Mouse (Mus musculus) liver, embryonic 11.5 days (tissue): ENCODE measurements around the gene Pole2. TPM values are rescaled to one million over a fixed set of nuclear protein-coding genes. Genes with fewer than 3 reads are reported as not detected.
A peak's percentile ranks its signal among the peaks of the same experiment; 100 is the strongest.

Source experiments
- ATAC-seq: fragments of 200-750 bp; cut with Nextera tagmentation; replicated peaks from 2 replicates; pipeline ENCODE4 v1.8.0; 2017; ENCODE audit warnings: moderate number of reproducible peaks, mild to moderate bottlenecking, moderate TSS enrichment, moderate library complexity; ENCODE audit not compliant: low FRiP score
- DNase-seq: peaks from one replicate; pipeline ENCODE4 v3.0.0-alpha.2; 2017; ENCODE audit warnings: low spot score
- H3K27ac ChIP-seq: fragments of 300-500 bp; sonication (generic); 2 replicates; pipeline ENCODE4 v1.5.1; 2014; ENCODE audit warnings: mild to moderate bottlenecking, low read depth, low read length, control low read depth
- H3K27me3 ChIP-seq: fragments of 300-500 bp; sonication (generic); replicated peaks from 2 replicates; pipeline ENCODE4 v1.6.1; 2014; ENCODE audit warnings: low read length, mixed read lengths; ENCODE audit not compliant: control insufficient read depth, insufficient read depth
- H3K36me3 ChIP-seq: fragments of 300-500 bp; sonication (generic); 2 replicates; pipeline ENCODE4 v1.6.1; 2014; ENCODE audit warnings: mild to moderate bottlenecking, low read length, moderate library complexity, mixed read lengths; ENCODE audit not compliant: control insufficient read depth, insufficient read depth
- H3K4me1 ChIP-seq: fragments of 300-500 bp; sonication (generic); replicated peaks from 2 replicates; pipeline ENCODE4 v1.6.1; 2014; ENCODE audit warnings: low read length, mixed read lengths; ENCODE audit not compliant: control insufficient read depth, insufficient read depth
- H3K4me2 ChIP-seq: fragments of 300-500 bp; sonication (generic); 2 replicates; pipeline ENCODE4 v1.6.1; 2014; ENCODE audit warnings: mild to moderate bottlenecking, control low read depth, moderate library complexity
- H3K4me3 ChIP-seq: fragments of 300-500 bp; sonication (generic); 2 replicates; pipeline ENCODE4 v1.5.1; 2014; ENCODE audit warnings: low read depth, low read length, control low read depth
- H3K9ac ChIP-seq: fragments of 300-500 bp; sonication (generic); 2 replicates; pipeline ENCODE4 v1.6.1; 2014; ENCODE audit warnings: low read depth, low read length, control low read depth
- H3K9me3 ChIP-seq: fragments of 300-500 bp; sonication (generic); 2 replicates; pipeline ENCODE4 v1.6.1; 2016; ENCODE audit warnings: low read length, inconsistent platforms, mixed read lengths; ENCODE audit not compliant: control insufficient read depth
- WGBS: fragments of 180-500 bp; shearing (Covaris S2); extraction: QIAGEN DNeasy Blood & Tissue Kit; methylation state at CpG from one replicate; pipeline ENCODE4 v1.1.7; 2014; 5-methylcytosine and 5-hydroxymethylcytosine counted together
- polyA plus RNA-seq: library from polyadenylated mRNA; unstranded; fragments of >200 nt; fragmentation: Nextera tagmentation; extraction: Ambion mirVana; gene quantifications from 2 replicates; pipeline ENCODE4 v1.2.1, GENCODE M21; 2014

The Pole2 gene
- polyA plus RNA-seq, 1 experiment from 2014 or later: 42.5 TPM

DNA sequence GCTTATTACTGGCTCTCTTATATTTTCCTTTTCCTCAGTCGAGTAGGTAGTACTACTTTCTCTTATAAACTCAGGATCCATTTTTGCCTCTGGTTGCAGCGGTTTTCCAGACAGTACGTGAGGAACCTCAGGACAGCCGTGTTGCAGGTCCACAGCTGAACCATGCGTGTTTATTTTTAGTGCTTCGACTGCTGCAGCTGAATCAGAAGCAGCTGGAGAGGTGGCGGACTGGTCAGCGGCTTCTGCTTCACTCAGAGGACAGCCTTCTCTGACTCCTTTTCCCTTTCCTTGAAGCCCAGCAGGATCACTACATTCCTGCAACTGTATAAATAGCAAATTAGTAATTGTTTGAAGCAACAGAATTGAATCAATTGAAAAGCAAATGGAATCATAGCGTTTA is 37.9 kb downstream of the Pole2 start:
- Histone ChIP-seq H3K9me3 (no peaks in the 10 kb centered on the region), H3K9ac (no peak overlapping the region), H3K36me3 (peaks cover 15% of the 10 kb centered on the region), H3K27me3 (no peaks in the 10 kb centered on the region), H3K4me2 (no peak overlapping the region), H3K4me1 (peaks cover 14% of the 10 kb centered on the region), H3K4me3 (no peak overlapping the region), H3K27ac (no peak overlapping the region)
- no peak for ATAC-seq
- WGBS: 91% methylated on average over 9 of the region's 9 CpGs
- no peak for DNase-seq

GRCm38 (mm10) chr12:69186811-69187471 is 41.1 kb downstream of the Pole2 start:
- H3K36me3 ChIP-seq: peaks cover 15% of the 10 kb centered on the region
- WGBS: 63% methylated on average over 5 of the region's 5 CpGs
- H3K4me2 ChIP-seq: peak overlapping the region; percentile 41
- no peak overlapping the region for H3K9ac ChIP-seq
- no peak overlapping the region for H3K27ac ChIP-seq
- H3K4me1 ChIP-seq: peaks cover 12% of the 10 kb centered on the region
- H3K27me3 ChIP-seq: no peaks in the 10 kb centered on the region
- DNase-seq (no peak), ATAC-seq (no peak)
- no peak overlapping the region; the same call in 1 of the 2 replicates for H3K4me3 ChIP-seq
- H3K9me3 ChIP-seq: no peaks in the 10 kb centered on the region

DNA sequence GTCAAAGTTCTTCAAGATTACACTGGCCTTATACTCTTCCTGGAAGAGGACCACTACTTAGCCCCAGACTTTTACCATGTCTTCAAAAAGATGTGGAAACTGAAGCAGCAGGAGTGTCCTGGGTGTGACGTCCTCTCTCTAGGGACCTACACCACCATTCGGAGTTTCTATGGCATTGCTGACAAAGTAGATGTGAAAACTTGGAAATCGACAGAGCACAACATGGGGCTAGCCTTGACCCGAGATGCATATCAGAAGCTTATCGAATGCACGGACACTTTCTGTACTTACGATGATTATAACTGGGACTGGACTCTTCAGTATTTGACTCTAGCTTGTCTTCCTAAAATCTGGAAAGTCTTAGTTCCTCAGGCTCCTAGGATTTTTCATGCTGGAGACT is 42.6 kb downstream of the Pole2 start:
- WGBS: 52% methylated on average over 7 of the region's 7 CpGs
- peak overlapping the region; percentile 89; the same call in 1 of the 2 replicates for H3K27ac ChIP-seq
- ATAC-seq (no peak), DNase-seq (no peak)
- peaks cover 12% of the 10 kb centered on the region for H3K4me1 ChIP-seq
- no peaks in the 10 kb centered on the region for H3K9me3 ChIP-seq
- H3K36me3 ChIP-seq: peaks cover 20% of the 10 kb centered on the region; the same call in 1 of the 2 replicates
- peak overlapping the region; percentile 98 for H3K4me2 ChIP-seq
- H3K9ac ChIP-seq: peak overlapping the region; percentile 91
- H3K4me3 ChIP-seq: peak overlapping the region; percentile 94
- H3K27me3 ChIP-seq: no peaks in the 10 kb centered on the region

- DNase-seq (no peak), ATAC-seq (peak; percentile 52)
- Histone ChIP-seq H3K4me3 (peak overlapping the region; percentile 94), H3K4me2 (peak overlapping the region; percentile 98), H3K9me3 (no peaks in the 10 kb centered on the region), H3K27ac (peak overlapping the region; percentile 89), H3K9ac (peak overlapping the region; percentile 91), H3K4me1 (peaks cover 12% of the 10 kb centered on the region), H3K27me3 (no peaks in the 10 kb centered on the region), H3K36me3 (peaks cover 17% of the 10 kb centered on the region; the same call in 1 of the 2 replicates)
- WGBS: 2% methylated on average over 80 of the region's 86 CpGs
Observed at GRCm38 (mm10) chr12:69184342-69185295, 43.4 kb downstream of the Pole2 start.

GRCm38 (mm10) chr12:69183583-69184308 is 44.2 kb downstream of the Pole2 start, which contains the start of the genes Rpl36al and Mgat2:
Gene Rpl36al, minus strand, starts transcription at chr12:69184083.
Gene Mgat2, plus strand, starts transcription at chr12:69184157.
- DNase-seq: peak; percentile 95
- Histone ChIP-seq H3K4me2 (peak within 1 kb of the TSS; percentile 98), H3K27ac (peak within 1 kb of the TSS; percentile 89), H3K9ac (peak within 1 kb of the TSS; percentile 91), H3K4me3 (peak within 1 kb of the TSS; percentile 94), H3K9me3 (no peaks in the 10 kb centered on the region), H3K36me3 (peaks cover 14% of the 10 kb centered on the region; the same call in 1 of the 2 replicates), H3K27me3 (no peaks in the 10 kb centered on the region), H3K4me1 (peaks cover 12% of the 10 kb centered on the region)
- under 1% methylated on average over 83 of the region's 84 CpGs for WGBS
- peak; percentile 97 for ATAC-seq

- Histone ChIP-seq H3K4me2 (no peak overlapping the region), H3K9ac (no peak overlapping the region), H3K27ac (no peak overlapping the region), H3K9me3 (no peaks in the 10 kb centered on the region), H3K4me3 (no peak overlapping the region), H3K36me3 (peaks cover 12% of the 10 kb centered on the region; the same call in 1 of the 2 replicates), H3K4me1 (peaks cover 7% of the 10 kb centered on the region; the same call in 1 of the 2 replicates), H3K27me3 (no peaks in the 10 kb centered on the region)
- WGBS: 80% methylated on average over 4 of the region's 4 CpGs
- no peak for DNase-seq
- ATAC-seq: no peak
Observed at GRCm38 (mm10) chr12:69181800-69182199, 46.2 kb downstream of the Pole2 start.

DNA sequence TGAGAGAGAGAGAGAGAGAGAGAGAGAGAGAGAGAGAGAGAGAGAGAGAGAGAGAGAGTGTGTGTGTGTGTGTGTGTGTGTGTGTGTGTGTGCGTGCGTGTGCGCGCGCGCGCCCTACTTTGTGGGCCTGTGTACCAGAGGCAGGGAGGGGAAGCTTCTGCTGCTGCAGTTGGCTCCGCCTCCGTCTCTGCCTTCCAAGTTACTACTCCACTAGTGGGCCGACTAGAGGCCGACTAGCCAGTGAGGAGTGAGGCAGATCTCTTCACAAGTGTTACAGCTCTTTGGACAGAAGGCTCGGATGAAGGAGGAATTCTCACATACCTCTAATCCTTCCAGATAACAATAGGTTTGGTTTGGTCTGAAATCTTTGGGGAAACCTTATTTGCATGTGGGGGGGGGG is 48.6 kb downstream of the Pole2 start:
- ATAC-seq (no peak), DNase-seq (no peak)
- H3K4me3 ChIP-seq: no peak overlapping the region
- no peaks in the 10 kb centered on the region for H3K9me3 ChIP-seq
- H3K36me3 ChIP-seq: peaks cover 26% of the 10 kb centered on the region
- no peaks in the 10 kb centered on the region for H3K27me3 ChIP-seq
- WGBS: 66% methylated on average over 12 of the region's 12 CpGs
- no peaks in the 10 kb centered on the region for H3K4me1 ChIP-seq
- no peak overlapping the region for H3K4me2 ChIP-seq
- no peak overlapping the region for H3K9ac ChIP-seq
- no peak overlapping the region for H3K27ac ChIP-seq

- 92% methylated on average over 3 of the region's 3 CpGs for WGBS
- H3K9ac ChIP-seq: no peak overlapping the region
- ATAC-seq (no peak), DNase-seq (no peak)
- H3K4me1 ChIP-seq: no peaks in the 10 kb centered on the region
- no peak overlapping the region for H3K4me2 ChIP-seq
- H3K27me3 ChIP-seq: no peaks in the 10 kb centered on the region
- H3K27ac ChIP-seq: no peak overlapping the region
- no peak overlapping the region for H3K4me3 ChIP-seq
- no peaks in the 10 kb centered on the region for H3K9me3 ChIP-seq
- H3K36me3 ChIP-seq: peaks cover 28% of the 10 kb centered on the region
Observed at GRCm38 (mm10) chr12:69177526-69177925, 50.5 kb downstream of the Pole2 start.
